Mouse (Mus musculus) CH12F3 (cell line): ENCODE data around the gene Eapp.
"Not testable (repeated sequence)": the region's sequence is repeated elsewhere in the genome, so short reads cannot be mapped to it uniquely, and the experiment has no call there.

Experiments
- in situ Hi-C: fragments of 300-500 bp; cut with MboI; formaldehyde crosslinking; loops from 2 replicates; pipeline ENCODE4 v1.14.3; 2020; ENCODE audit warnings: low sequenced_read_pairs

Gene Eapp

DNA sequence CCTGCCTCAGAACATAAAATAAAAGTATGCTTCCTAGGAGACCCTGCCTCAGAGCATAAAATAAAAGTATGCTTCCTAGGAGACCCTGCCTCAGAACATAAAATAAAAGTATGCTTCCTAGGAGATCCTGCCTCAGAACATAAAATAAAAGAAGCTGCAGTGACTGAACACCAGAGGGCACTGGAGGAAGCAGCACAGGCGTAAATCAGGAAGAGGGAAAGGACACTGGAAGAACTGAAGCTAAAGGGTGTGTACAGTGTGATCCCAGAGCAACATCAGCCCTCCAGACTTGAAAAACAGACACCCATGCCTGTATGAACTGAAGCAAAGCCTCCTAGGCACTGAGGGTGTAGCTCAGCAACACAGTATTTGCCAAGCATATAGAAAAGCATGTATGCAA is 12.5 kb downstream of the Eapp start:
- in situ Hi-C loops = no loop called here

DNA sequence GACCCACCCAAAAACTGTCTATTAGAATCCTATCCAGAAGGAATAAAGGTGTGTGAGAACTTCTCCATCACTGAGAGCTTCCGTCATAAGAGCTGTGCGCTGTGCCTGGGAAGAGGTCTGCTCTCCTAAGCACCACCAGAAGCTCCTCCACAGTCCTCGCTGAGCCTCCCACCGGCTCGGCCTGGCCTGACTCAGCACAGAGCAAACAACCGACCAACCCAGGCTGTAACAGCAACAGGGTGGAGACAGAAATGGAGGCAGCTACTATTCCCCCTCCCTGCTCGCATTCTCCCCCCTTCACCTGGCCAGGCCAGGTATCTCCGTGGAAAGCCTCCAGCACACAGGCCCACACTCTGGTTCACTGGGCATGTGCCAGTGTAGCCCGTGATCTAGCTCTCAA is 19.0 kb downstream of the Eapp start:
- in situ Hi-C loops = no loop called here

GRCm38 (mm10) chr12:54675396-54675795 is 20.3 kb downstream of the Eapp start:
- in situ Hi-C loops = no loop called here

DNA sequence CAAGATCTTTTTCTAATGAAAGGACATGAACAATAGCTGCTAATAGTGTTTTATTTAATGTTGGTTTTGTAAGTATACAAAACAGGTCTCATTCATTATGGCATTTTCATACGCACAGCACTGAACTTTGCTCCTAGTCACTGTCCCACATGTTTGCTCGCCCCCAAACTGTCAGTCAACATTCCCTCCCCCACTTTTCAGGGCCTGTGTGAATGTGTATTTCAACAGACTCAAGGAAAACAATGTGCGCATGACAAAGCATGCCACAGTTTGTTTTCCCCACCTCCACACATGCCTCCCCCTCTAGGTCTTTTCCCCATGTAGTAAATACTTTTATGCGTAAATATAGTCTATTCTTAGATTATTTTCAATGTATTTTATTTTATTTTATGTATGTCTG is 24.4 kb downstream of the Eapp start:
- in situ Hi-C loops = no loop called here

DNA sequence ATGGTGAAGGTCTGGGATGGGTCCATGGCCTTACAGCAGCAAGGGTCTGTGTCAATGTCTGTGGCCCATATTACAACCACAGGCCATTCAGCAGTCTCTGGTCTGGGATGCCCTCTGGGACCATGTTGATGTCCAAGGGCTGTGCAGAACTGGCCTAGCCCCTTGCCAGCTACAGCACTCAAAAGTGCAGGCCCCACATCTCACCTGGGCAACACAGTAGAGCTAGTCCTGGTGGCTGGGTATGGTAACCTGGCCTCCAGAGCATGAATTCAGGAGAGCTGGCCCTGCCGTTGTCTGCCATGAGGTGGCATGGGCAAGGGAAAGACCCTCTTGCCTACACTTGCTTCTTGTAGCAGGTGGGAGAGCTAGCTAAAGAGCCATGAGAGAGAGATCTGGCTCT is 27.6 kb downstream of the Eapp start:
- in situ Hi-C loops = no loop called here

DNA sequence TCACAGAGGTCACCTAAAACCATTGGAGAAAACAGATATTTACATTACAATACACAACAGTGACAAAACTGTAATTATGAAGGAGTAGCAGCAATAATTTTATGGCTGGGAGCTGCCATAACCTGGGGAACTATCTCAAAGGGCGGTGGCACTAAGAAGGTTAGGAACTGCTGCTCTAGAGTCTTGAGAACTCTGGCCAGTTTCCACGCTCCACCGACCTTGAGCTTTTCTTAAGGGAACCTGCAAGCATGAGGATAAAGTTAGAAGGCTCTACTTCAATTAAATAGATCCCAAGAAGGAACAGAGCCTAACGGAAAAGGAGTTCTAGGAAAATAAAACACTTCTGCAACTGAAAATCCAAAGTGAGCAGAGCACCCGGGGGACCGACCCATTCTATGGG is 30.2 kb downstream of the Eapp start:
- in situ Hi-C loops = no loop called here

DNA sequence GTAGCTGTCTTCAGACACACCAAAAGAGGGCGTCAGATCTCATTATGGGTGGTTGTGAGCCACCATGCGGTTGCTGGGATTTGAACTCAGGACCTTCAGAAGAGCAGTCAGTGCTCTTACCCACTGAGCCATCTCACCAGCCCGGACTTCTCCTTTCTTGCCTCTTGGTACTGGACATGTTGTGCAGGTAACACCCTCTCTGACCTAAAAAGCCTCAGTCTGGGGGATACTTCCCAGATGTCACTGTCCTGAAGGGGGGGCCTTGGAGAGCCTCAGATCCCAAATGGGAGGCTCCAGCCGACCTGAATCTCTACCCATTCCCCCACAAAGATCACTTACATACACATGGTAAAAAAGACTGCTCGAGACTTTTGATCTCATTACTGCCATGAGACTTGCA is 34.2 kb downstream of the Eapp start:
- in situ Hi-C loops = not testable (repeated sequence)

DNA sequence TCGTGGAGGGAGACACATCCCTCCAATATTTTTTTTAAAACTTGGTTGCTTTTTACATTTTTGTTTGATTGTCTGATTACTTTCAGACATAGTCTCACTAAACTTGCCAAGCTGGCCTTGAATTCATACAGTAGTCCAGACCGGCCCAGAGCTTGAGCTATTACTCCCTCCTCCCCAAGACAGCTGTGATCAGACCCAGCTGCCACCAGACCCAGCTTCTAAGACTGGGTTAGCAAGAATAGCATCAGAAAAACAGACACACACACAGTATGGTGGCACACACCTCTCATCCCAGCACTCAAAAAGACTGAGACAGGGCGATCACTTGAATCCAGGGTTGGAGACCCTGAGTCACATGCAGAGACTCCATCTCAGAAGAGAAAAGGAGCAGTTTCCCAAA is 35.8 kb downstream of the Eapp start:
- in situ Hi-C loops = no loop called here

DNA sequence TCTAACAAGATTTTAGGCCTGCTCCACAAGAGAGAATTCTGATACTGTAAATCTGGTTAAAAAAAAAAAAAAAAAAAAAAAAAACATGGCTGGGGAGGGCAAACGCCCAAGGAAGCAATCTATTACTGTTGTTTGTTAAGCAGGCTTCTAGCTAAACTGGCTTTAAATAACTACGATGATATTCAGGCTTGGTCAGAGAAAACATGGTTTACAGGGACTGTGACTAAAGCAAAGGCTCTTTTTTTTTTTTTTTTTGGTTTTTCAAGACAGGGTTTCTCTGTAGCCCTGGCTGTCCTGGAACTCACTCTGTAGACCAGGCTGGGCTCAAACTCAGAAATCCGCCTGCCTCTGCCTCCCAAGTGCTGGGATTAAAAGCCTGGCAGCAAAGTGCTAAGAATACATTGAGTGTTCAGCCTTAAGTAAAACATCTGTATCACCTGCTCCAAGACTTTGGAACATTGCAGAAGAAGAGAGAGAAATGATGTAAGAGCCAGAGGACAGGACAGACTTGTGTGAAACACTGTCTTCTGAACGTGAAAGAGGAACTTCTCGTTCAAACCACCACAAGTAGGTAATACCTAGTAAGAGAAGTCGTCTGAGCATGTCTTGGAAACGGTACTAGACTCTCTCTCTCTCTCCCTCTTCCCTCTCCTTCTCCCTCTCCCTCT is 37.1 kb downstream of the Eapp start:
- in situ Hi-C loops = no loop called here

GRCm38 (mm10) chr12:54657951-54658350 is 37.7 kb downstream of the Eapp start:
- in situ Hi-C loops = no loop called here

- in situ Hi-C loops = no loop called here
These were observed 38.5 kb downstream of the Eapp start for GRCm38 (mm10) chr12:54657226-54657625.

GRCm38 (mm10) chr12:54656396-54657171 is 39.1 kb downstream of the Eapp start, which contains the start of gene Sptssa:
Gene Sptssa (minus strand): TSS chr12:54656573.
- in situ Hi-C loops = no loop called here

- in situ Hi-C loops = no loop called here
These were observed 39.7 kb downstream of the Eapp start for GRCm38 (mm10) chr12:54656039-54656395.

DNA sequence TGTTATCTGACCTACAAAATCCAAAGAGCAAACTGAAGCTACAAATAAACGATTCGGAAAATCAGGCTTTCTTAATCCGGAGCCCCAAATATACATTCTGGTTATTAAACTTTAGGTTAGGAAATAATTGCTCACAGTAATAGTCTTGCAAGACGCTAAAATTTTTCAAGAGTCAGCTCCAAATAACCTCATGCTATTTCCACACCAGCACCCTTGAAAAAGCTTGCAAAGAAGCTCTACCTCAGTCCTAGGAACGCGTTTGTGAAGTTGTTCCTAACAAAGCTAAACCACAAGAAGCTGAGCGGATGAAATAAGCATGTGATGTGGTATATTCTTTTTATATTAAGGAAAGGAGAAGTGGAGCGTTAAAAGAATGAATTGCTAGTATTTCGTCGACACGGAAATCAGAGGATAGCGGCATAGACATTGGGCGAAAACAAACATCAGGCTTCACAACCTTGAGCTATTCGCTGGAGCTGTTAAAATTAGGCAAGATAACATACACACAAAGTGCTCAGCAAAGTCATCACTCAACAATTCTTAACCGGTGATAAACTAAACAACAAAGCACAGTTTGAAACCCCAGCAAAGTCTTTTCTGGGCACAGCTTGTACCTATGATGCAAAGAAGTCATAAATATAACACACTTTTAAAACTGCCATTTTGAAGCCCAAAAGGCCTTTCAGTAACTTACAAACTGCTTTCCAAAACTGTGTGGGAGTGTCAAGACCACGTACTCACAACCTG is 40.2 kb downstream of the Eapp start:
- in situ Hi-C loops = no loop called here

DNA sequence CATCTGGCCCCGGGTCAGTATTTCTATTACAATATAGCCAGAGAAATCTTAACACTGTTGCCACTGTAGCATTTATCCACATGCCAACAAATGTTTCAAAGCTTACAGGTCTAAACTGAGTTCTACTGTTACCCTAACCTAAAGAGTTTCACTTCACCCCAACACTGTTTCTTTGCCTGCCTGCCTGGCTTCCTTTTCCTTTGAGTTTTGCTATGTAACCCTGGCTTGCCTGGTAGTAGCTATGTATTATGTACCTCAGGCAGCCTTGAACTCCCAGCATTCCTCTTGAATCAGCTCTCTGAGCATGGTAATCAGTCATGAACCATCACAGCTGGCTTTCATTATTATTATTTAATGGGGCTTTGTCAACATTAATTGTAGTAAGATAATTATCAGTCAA is 41.0 kb downstream of the Eapp start:
- in situ Hi-C loops = no loop called here

- in situ Hi-C loops = no loop called here
These were observed 41.6 kb downstream of the Eapp start for GRCm38 (mm10) chr12:54654141-54654540.

GRCm38 (mm10) chr12:54652346-54652745 is 43.4 kb downstream of the Eapp start:
- in situ Hi-C loops = no loop called here

DNA sequence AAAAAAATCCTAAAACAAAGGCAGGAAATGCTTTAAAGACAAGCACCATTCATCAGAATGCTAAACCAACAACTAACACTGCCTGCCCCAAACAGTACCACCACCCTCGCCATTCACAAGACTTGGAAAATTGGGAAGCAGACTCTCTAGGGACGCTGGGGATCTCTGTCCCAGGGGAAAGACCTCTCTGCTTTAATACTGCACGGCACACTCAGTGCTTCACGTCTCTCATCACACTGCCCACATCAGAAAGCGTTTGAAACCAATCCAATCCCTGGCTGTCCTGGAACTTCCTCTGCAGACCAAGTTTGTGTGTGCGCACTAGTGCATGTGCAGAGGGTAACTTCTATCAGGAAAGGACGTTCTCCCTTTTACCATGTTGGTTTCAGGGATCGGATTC is 43.9 kb downstream of the Eapp start:
- in situ Hi-C loops = no loop called here

GRCm38 (mm10) chr12:54651158-54651557 is 44.5 kb downstream of the Eapp start:
- in situ Hi-C loops = no loop called here

DNA sequence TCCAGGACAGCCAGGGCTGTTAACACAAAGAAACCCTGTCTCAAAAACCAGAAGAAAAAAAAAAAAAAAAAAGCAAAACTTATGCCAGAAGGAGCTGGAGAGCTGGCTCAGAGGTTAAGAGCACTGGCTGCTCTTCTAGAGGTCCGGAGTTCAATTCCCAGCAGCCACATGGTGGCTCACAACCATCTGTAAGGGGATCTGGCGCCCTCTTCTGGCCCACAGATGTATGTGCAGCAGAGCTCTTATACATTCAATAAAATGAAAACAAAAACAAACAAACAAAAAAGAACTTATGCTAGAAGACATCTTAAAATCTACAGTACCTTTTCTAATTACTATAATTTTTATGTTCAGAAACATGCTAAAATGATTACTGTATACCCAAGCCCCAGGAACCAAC is 50.8 kb downstream of the Eapp start:
- in situ Hi-C loops = no loop called here

DNA sequence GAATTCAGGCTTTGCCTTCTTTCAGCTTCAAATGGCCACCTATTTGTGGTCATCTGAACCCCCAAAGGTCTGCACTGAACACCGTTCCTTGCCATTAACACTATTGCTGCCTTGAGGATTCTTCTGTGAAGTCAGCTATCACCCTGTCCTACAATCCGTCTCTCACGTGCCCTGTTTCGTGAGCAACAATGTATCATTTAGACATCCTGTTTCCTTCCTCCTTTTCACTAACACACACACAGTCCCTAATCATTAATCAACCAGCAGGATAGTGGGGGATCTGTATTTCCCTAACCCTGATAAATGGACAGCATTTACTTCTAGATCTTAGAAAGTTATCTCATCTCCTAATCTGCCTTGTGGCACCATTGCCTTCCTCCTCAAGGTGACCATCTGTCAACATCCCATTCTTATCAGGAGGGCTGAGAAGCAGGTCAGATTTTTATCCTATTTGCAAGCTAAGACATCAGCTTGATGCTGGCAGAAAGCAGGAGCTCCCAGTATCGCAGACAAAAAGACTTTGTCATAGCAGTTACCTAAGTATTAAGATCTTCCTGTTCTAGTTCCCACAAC is 52.3 kb downstream of the Eapp start:
- in situ Hi-C loops = no loop called here

DNA sequence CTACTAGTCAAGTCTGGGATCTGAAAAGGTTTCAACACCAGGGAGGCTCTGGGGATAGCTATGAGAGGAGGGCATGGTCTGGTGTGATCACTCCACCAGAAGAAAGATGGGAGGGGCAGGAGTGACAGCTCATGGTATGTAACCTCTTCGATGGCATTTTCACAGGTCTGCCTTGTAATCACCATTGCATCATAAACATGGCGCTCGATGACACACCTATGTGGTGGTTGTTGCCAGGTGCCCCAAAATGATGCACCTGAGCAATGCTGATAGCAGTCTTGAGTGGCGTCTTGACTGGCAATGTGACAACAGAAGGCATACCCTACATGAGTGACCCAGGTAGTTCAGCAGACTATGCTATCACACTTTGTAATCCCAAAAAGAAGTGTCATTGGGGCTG is 54.3 kb downstream of the Eapp start:
- in situ Hi-C loops = no loop called here
